Mouse (Mus musculus): ENCODE data around the gene Twf2.

Gene Twf2

DNA sequence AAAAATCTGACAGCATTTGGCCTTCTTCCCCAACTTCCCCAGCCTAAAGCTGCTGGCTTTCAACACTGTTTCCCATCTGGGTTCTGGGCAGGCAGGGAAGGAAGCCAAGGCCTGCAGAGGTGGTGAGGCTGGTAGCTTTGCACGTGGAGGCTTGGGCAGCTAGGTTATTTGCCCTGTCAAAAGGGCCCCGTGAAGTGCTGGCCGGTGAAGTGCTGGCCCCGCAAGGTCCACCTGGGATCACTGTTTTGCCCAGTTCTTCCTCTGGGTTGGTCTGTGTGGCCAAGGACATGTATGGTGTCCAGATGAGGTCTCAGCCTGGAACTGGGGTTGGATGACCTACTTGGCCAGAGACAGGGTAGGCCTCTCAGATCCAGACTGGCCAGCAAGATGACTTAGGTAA lies 7.0 kb downstream of the Twf2 start:
- ATAC-seq (ENCODE audit: insufficient number of reproducible peaks, low FRiP score, low TSS enrichment) = no peak

DNA sequence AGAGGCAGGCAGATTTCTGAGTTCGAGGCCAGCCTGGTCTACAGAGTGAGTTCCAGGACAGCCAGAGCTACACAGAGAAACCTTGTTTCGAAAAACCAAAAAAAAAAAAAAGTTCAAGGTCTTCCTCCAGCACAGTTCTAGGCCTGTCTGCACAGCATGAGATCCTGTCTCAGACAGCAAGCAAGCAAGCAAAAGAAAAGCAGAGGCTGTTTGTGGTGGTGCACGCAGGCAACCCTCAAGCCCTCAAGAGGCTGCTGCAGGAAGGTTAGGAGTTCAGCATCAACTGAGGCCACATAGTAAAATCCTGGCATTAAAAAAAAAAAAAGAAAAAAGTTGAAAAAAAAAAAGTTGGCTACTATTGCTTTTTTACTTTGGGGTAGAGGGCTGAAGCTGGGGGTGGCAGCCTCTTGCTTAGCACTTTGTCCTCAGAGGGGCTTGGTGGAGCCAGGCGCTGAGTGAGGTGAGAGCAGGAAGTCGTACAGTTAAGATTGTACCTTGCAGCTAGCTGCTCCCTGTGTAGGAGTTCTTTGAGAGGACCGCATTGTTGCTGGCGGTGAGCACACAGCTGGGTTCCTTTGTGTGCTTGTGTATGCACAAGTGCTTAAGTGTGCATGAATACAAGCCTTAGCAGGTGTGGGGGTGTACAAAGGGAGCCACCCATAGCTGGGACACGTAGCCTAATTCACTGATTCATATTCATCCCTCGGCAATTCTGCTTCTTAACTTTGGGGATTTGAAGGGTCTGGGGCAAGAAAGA lies 8.1 kb downstream of the Twf2 start:
- no peak for ATAC-seq (ENCODE audit: insufficient number of reproducible peaks, low FRiP score, low TSS enrichment)

DNA sequence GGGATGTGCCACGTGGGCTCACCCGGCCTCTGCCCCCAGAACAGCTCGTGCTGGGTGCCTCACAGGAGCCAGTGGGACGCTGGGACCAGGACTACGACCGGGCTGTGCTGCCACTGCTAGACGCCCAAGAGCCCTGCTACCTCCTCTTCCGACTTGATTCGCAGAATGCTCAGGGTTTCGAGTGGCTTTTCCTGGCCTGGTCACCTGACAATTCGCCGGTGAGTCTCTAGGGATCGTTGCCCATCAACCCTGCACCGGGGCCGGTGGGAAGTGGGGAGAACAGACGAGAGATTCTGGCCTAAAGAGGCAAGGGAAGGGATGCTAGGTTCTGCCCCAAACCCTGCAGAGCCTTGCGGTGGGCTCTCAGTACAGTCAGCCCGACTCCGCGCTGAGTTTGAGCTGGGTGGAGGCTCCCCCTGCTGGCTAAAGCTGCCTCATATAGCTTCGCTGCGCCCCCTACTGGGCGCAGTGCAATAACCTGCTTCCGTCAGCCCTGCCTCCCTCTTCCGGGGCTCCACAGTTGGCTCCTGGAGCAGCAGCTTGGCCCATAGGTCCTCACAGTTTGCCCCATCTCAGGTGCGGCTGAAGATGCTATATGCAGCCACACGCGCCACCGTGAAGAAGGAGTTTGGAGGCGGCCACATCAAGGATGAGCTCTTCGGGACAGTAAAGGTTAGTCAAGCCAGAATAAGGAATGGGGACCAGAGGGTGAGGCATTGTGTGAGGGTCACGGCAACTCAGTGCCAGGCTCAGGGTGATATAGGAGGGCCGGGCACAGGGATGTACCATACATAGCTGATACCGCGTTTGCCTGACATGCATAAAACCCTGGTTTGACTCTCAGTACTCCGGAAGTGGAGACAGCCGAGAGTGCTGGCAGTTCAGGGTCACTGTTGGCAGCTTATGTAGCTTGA lies 9.0 kb downstream of the Twf2 start:
- ATAC-seq (ENCODE audit: insufficient number of reproducible peaks, low FRiP score, low TSS enrichment) = peak; percentile 86

DNA sequence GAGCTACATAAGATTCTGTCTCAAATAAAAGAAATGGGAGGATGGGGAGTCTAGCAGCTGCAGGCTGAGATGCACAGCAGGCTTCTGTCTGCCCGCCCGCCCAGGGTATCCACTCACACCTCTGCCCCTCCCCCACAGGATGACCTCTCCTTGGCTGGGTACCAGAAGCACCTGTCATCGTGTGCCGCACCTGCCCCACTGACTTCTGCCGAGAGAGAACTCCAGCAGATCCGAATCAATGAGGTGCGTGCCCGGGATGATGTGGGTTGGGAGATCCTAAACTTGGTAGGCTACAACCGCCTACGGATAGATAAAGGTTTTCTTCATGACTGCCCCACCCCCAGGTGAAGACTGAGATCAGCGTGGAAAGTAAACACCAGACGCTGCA lies 9.7 kb downstream of the Twf2 start:
- no peak for ATAC-seq (ENCODE audit: insufficient number of reproducible peaks, low FRiP score, low TSS enrichment)

DNA sequence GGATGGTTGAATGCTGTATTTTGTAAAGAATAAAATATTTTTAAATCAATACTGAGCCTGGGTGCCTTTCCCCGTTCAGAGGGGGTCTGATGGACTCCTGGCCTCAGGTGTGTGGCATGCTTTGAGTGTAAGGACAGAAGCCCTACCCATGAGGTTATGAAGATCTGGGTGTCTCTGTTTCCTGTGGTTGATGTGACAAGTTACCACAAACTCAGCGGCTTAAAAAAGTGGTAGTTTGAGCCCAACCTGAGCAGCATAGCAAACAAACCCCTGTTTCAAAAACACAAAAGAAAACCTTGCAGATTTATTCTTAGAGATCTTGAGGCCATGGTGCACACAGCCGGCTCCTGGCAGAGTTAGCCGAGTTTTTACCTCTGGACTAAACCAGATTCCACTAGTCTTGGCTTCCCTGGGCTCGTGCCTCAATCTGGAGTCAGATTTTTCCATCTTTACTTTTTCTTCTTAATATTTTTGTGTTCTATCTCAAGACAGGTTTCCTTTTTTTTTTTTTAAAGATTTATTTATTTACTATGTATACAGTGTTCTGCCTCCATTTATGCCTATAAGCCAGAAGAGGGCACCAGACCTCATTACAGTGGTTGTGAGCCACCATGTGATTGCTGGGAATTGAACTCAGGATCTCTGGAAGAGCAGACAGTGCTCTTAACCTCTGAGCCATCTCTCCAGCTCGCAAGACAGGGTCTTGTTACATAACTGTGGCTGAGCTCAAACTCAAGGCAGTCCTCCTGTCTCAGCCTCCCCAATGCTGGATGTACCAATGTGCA lies 12.6 kb downstream of the Twf2 start:
- ATAC-seq (ENCODE audit: insufficient number of reproducible peaks, low FRiP score, low TSS enrichment) = no peak

DNA sequence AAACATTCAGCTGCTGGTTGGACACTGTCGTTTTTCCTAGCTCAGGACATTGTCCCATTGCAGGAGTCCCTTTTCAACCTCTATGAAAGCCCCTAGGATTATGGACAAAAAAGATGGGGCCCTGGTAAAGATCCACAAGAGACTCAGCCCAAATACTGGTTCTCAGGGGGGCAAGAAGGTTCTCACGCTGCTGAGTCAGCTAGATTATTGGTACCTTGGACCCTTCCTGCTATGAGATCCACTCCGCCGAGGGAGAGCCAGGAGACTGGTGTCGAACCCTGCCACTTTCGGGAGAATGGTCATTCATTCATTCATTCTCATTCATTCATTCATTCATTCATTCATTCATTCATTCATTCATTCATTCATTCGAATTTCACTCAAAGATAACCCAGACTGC lies 14.1 kb downstream of the Twf2 start:
- ATAC-seq (ENCODE audit: insufficient number of reproducible peaks, low FRiP score, low TSS enrichment) = no peak

DNA sequence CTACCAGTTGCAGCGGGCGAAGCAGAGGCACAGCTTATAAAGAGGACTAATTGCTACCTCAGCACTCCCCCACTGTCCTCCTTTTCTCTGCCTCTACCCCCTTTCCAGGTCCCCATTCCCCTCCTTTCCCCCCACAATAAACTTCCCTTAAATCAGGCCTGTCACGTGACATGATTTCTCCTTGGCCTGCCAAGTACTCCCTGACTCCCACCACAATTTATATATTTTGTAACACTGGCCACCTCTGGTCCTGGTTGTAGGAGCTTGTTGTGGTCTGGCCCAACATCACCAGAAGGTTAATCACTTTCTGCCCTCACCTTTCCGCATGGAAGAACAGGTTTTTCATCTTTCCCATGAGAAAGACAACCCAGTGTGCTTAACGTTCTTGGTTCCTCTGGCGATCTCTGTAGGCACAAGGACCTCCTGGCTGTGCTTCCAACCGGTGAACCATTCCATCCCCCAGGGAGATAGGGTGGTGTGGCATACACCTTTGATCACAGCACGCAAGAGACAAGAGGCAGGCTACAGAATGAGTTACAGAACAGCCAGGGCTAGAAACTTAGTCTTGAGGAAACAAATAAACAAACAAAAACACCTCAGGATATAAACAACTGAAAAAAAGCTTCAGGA lies 18.1 kb downstream of the Twf2 start:
- no peak for ATAC-seq (ENCODE audit: insufficient number of reproducible peaks, low FRiP score, low TSS enrichment)

DNA sequence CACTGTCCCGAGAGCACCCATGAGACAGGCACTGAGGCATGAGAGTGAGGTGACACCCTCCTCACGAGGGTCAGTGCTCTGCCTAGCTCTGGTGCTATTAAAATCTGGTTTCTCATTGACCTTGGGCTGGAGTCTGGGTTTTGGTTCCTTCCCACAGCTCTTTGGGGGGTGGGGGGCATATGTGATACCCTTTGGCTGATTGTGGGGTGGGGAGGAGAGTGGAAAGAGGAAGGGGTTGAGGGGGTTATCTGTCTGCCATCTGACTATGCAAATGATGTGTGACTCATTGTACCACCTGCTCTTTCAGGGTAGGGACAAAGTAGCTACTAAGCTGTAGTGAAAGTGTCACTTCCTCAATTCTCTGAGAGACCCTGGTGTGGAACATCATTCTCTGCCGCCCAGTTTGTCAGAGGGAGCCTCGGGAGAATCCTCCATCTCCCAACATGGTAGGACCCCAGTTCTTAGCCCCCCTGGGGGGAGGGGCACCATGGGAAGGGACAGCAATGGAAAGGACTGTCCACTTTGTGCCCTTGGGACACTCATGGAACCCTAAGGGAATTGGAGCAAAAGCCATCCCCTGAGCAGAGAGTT lies 19.4 kb downstream of the Twf2 start, which contains the start of gene Tlr9:
Gene Tlr9, plus strand, starts transcription at position 338 of the 591 bp plus-strand sequence.
- no peak for ATAC-seq (ENCODE audit: insufficient number of reproducible peaks, low FRiP score, low TSS enrichment)

DNA sequence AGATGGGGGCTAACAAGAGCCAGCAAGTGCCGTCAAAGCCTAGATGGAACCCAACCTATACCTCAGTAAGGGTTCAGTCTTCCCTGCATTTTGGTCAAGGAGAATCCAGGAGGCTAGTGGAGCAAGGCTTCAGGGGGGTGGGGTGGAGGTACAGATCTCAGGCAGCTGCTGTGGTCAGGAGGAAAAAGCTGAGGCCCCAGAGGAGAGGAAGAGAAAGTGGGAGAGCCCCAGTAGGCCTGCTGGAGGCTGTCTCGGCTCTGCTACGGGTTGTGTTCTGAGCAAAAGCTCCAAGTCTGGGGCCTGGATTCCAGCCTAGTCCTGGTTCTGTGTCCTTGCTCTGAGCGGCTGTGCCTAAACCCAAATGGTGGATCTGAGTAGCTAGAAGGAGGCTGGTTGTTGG lies 20.1 kb downstream of the Twf2 start:
- ATAC-seq (ENCODE audit: insufficient number of reproducible peaks, low FRiP score, low TSS enrichment) = no peak

DNA sequence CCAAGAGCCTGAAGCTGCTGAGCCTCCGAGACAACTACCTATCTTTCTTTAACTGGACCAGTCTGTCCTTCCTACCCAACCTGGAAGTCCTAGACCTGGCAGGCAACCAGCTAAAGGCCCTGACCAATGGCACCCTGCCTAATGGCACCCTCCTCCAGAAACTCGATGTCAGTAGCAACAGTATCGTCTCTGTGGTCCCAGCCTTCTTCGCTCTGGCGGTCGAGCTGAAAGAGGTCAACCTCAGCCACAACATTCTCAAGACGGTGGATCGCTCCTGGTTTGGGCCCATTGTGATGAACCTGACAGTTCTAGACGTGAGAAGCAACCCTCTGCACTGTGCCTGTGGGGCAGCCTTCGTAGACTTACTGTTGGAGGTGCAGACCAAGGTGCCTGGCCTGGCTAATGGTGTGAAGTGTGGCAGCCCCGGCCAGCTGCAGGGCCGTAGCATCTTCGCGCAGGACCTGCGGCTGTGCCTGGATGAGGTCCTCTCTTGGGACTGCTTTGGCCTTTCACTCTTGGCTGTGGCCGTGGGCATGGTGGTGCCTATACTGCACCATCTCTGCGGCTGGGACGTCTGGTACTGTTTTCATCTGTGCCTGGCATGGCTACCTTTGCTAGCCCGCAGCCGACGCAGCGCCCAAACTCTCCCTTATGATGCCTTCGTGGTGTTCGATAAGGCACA lies 22.7 kb downstream of the Twf2 start:
- ATAC-seq (ENCODE audit: insufficient number of reproducible peaks, low FRiP score, low TSS enrichment) = no peak

DNA sequence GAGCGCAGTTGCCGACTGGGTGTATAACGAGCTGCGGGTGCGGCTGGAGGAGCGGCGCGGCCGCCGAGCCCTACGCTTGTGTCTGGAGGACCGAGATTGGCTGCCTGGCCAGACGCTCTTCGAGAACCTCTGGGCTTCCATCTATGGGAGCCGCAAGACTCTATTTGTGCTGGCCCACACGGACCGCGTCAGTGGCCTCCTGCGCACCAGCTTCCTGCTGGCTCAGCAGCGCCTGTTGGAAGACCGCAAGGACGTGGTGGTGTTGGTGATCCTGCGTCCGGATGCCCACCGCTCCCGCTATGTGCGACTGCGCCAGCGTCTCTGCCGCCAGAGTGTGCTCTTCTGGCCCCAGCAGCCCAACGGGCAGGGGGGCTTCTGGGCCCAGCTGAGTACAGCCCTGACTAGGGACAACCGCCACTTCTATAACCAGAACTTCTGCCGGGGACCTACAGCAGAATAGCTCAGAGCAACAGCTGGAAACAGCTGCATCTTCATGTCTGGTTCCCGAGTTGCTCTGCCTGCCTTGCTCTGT lies 23.3 kb downstream of the Twf2 start:
- ATAC-seq (ENCODE audit: insufficient number of reproducible peaks, low FRiP score, low TSS enrichment) = 0 out of 2 replicates have a peak, but pooled peaks have one; percentile 52

DNA sequence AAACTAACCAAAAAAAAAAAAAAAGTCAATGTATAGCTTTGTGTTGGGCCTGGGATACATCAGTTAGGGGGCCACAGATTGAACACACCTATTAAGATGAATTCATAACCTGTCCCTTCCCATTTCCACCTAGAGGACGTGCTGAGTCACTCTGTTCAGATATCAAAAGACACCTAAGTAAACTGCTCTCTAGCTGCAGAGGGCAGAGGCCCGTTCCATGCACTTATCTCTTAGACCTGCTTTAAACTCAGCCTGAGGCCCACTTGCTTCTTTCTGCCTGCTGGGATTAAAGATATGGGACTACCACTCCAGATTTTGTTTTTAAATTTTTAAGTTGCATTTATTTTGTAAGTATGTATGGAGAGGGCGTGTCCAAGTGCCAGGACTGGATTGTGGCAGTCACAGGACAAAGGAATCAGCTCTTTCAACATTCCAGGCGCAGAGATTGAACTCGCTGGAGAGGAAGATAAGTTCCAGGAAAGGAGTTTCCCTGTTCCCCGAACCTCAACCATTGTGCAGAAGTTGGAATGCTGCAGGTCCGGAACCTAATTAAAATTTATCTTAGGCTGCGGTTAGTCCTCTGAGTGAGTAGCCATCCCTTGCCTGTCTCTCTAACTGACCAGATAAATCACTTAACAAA lies 25.0 kb downstream of the Twf2 start:
- ATAC-seq (ENCODE audit: insufficient number of reproducible peaks, low FRiP score, low TSS enrichment) = no peak

DNA sequence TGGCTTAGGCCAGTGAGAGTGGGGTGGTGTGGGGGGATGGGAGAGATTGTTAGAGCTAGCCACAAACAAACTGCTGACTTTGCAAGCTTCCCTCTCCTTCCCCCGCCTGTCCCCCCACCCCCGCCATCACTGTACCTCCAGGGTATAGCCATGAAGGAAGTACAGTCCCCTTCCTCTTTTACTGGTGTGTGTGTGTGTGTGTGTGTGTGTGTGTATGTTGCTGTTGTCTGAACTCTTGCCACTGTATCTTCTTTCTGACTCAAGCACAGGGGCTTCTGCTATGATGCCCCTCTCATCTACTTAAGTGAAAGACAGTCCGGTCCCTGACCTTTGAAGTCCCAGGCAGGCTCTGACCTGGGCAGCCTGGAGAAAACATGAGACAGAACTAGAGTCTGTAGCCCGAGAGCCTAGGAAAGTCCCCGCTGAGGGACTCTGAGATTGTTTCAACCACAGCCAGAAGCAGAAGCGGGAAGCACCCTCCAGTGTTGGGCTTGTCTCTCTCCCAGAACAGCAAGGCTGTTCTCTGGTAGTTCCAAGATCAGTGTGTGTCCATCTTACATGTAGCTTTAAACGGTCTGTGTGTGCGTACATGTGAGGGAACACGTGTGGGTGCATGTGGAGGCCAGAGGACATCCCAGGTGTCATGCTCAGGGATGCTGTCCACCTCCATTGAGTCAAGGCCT lies 27.3 kb downstream of the Twf2 start:
- ATAC-seq (ENCODE audit: insufficient number of reproducible peaks, low FRiP score, low TSS enrichment) = no peak

DNA sequence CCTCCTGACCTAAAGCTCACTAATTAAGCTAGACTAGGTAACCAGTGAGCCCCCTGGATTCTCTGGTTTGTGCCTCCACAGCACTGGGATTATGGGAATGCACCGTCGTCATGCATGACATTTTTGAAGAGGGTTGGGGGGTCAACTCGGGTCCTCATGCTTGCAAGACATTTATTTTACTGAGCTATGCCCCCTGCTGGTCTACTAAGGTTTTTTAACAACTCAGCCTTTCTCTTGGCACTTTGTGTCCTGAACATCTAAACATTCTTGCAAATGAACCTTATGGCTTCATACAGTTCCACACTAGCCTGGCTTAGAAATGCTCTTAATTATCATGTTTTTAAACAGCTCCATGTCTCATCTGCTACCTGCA lies 27.8 kb downstream of the Twf2 start:
- no peak for ATAC-seq (ENCODE audit: insufficient number of reproducible peaks, low FRiP score, low TSS enrichment)

DNA sequence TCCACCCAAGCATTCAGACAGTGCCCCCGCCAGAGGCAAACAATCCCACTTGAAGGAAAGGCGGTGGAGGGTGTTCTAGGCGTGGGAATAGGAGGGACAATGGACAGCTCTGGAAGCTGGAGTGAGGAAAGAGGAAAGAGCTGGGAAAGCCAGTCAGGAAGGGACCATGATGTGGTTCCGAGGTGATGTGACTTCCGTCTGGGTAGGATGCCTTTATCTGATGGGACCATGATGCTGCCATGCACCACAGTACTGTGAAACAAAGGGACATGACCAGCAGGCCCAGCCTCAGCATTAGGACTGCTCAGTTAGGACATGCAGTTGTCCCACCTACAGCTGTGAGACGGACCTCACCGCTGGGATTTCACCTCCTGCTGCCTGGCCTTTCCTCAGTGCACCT lies 28.3 kb downstream of the Twf2 start:
- ATAC-seq (ENCODE audit: insufficient number of reproducible peaks, low FRiP score, low TSS enrichment) = no peak

DNA sequence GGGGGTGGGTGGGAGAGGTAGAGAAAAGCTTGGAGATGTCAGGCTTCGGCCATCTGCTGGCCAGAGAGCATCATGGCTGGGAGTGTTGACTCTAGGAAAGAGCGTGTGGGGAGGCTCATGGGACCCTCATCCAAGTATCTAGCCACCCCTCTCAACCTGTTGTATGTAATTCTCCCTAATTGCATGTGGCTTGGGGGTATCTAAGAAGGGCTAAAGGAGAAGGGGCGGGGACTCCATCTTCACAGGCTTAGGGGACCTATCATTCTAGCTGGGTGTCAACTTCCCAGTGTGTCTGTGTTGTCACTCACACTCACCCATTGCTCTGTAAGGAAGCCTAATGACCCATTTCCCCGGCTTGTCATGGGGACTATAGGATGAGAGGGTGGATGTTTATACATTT lies 28.9 kb downstream of the Twf2 start:
- no peak for ATAC-seq (ENCODE audit: insufficient number of reproducible peaks, low FRiP score, low TSS enrichment)

DNA sequence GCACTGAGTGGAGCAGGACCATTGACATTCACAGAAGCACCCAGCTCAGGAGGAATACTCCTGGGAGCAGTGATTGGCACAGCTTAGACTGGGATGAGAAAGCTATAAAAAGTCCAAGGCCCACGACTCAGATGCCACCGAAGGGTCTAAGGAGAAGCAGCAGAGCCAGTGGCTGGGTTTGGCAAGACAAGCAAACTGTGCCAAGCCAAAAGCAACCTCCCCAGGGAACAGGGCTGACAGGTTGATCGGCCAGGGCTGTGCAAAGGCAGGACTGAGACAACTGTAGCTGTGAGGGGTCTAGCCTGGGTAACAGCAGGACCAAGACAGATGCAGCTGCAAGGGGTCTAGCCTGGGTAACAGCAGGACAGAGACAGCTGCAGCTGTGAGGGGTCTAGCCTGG lies 30.0 kb downstream of the Twf2 start:
- ATAC-seq (ENCODE audit: insufficient number of reproducible peaks, low FRiP score, low TSS enrichment) = no peak

DNA sequence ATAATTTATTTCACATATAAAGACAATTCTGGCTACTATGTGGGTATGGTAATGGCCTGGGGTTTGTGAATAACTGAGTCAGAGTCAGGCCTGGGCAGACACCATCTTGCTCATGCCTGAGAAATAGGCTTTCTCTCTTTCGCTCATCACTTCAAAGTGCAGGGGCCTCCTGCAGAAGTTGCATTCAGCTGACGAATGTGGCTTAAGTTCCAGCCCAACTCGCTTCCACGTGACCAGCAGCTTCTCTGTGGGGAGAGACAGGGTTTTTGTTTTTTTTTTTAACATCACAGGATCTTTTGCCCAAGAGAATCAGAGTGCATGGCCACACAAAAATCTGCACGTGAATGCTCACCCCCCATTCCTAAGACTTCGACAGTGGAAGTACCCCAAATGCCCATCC lies 31.0 kb downstream of the Twf2 start:
- no peak for ATAC-seq (ENCODE audit: insufficient number of reproducible peaks, low FRiP score, low TSS enrichment)

All from cerebellum, adult (tissue).